Mouse (Mus musculus) CH12.LX (cell line): ENCODE data around the gene Tmpo. TPM values are rescaled to one million over a fixed set of nuclear protein-coding genes. Genes with fewer than 3 reads are reported as not detected.
A peak's percentile ranks its signal among the peaks of the same experiment; 100 is the strongest.

Experiments used
- DNase-seq: peaks from one replicate; pipeline ENCODE4 v3.0.0-alpha.2; 2013; ENCODE audit errors: extremely low read depth
- H3K27ac ChIP-seq: 2 replicates; pipeline ENCODE4 v1.5.1; 2012; ENCODE audit warnings: low read depth, mild to moderate bottlenecking, control low read depth, moderate library complexity; ENCODE audit not compliant: insufficient read depth
- H3K27me3 ChIP-seq: replicated peaks from 2 replicates; pipeline ENCODE3; 2012; ENCODE audit warnings: inconsistent platforms
- H3K36me3 ChIP-seq, 2 experiments: replicated peaks in 1 of 2; 2 replicates each; pipeline versions ENCODE3 to v1.6.1; 2012; ENCODE audit warnings: inconsistent platforms in 1 of 2, low read length in 1 of 2, mild to moderate bottlenecking in 1 of 2, mixed read lengths in 1 of 2, moderate library complexity in 1 of 2; ENCODE audit not compliant: control insufficient read depth in 1 of 2, insufficient read depth in 1 of 2
- H3K4me1 ChIP-seq, 2 experiments: 2 replicates each; pipeline ENCODE4 v1.6.1; 2012; ENCODE audit warnings: inconsistent platforms in 1 of 2, moderate library complexity in 1 of 2; ENCODE audit not compliant: insufficient read depth in 2 of 2, control insufficient read depth in 1 of 2
- H3K4me2 ChIP-seq: 2 replicates; pipeline ENCODE4 v1.6.1; 2012; ENCODE audit warnings: low read depth, mild to moderate bottlenecking, control low read depth; ENCODE audit not compliant: poor library complexity, insufficient read depth, severe bottlenecking
- H3K4me3 ChIP-seq, 3 experiments: fragments of 150-350 bp in 1 of 3; sonication (generic) in 1 of 3; replicated peaks in 1 of 3; 2 replicates each; pipeline versions ENCODE3 to v1.5.1; 2011 to 2012; ENCODE audit warnings: low read depth in 2 of 3, low read length in 2 of 3, mild to moderate bottlenecking in 2 of 3, moderate library complexity in 2 of 3, control low read depth in 1 of 3, improper control_type of control experiment in 1 of 3, inconsistent platforms in 1 of 3, mixed read lengths in 1 of 3; ENCODE audit not compliant: poor library complexity in 1 of 3
- H3K79me2 ChIP-seq: replicated peaks from 2 replicates; pipeline ENCODE4 v1.6.1; 2012; ENCODE audit warnings: mild to moderate bottlenecking, moderate library complexity; ENCODE audit not compliant: control insufficient read depth, poor library complexity, insufficient read depth, severe bottlenecking; ENCODE audit errors: extremely low read depth
- H3K9ac ChIP-seq: 2 replicates; pipeline ENCODE4 v1.6.1; 2012; ENCODE audit warnings: low read depth, mild to moderate bottlenecking, control low read depth, moderate library complexity; ENCODE audit not compliant: insufficient read depth
- H3K9me3 ChIP-seq: replicated peaks from 2 replicates; pipeline ENCODE3; 2012; ENCODE audit warnings: low read length, inconsistent platforms, mixed read lengths
- BHLHE40 ChIP-seq: IDR thresholded peaks from 2 replicates; pipeline ENCODE4 v1.6.1; 2011; ENCODE audit warnings: mild to moderate bottlenecking, low read depth, low read length, improper control_type of control experiment
- CHD1 ChIP-seq: IDR thresholded peaks from 2 replicates; pipeline ENCODE4 v1.6.1; 2012; ENCODE audit warnings: low read depth, low read length, improper control_type of control experiment, inconsistent platforms
- E2F4 ChIP-seq: IDR thresholded peaks from 2 replicates; pipeline ENCODE4 v1.6.1; 2011; ENCODE audit warnings: low read depth, low read length, improper control_type of control experiment; ENCODE audit not compliant: insufficient replicate concordance
- EP300 ChIP-seq: IDR thresholded peaks from 2 replicates; pipeline ENCODE4 v1.6.1; 2011; ENCODE audit warnings: low read length, improper control_type of control experiment
- ETS1 ChIP-seq: conservative IDR thresholded peaks from 2 replicates; pipeline ENCODE4 v1.6.1; 2012; ENCODE audit warnings: low read depth, mild to moderate bottlenecking, inconsistent platforms, low read length, improper control_type of control experiment, moderate library complexity
- GABPA ChIP-seq: IDR thresholded peaks from 2 replicates; pipeline ENCODE4 v1.6.1; 2012; ENCODE audit warnings: low read depth, low read length, improper control_type of control experiment, inconsistent platforms; ENCODE audit not compliant: insufficient replicate concordance
- JUND ChIP-seq: conservative IDR thresholded peaks from 2 replicates; pipeline ENCODE4 v1.6.1; 2011; ENCODE audit warnings: low read depth, low read length, improper control_type of control experiment
- MAFK ChIP-seq: IDR thresholded peaks from 2 replicates; pipeline ENCODE4 v1.6.1; 2011; ENCODE audit warnings: low read length, improper control_type of control experiment; ENCODE audit not compliant: insufficient replicate concordance
- MAX ChIP-seq: IDR thresholded peaks from 2 replicates; pipeline ENCODE4 v1.6.1; 2011; ENCODE audit warnings: low read length, improper control_type of control experiment
- MXI1 ChIP-seq: IDR thresholded peaks from 2 replicates; pipeline ENCODE4 v1.6.1; 2011; ENCODE audit warnings: mild to moderate bottlenecking, low read depth, low read length, improper control_type of control experiment
- MYC ChIP-seq: IDR thresholded peaks from 2 replicates; pipeline ENCODE4 v1.6.1; 2011; ENCODE audit warnings: low read depth, mild to moderate bottlenecking, improper control_type of control experiment, low read length
- NELFE ChIP-seq: IDR thresholded peaks from 2 replicates; pipeline ENCODE4 v1.6.1; 2011; ENCODE audit warnings: low read depth, low read length, improper control_type of control experiment
- NRF1 ChIP-seq: IDR thresholded peaks from 2 replicates; pipeline ENCODE4 v1.6.1; 2014; ENCODE audit warnings: low read depth, mild to moderate bottlenecking, inconsistent platforms, low read length, improper control_type of control experiment, moderate library complexity
- PAX5 ChIP-seq: IDR thresholded peaks from 2 replicates; pipeline ENCODE4 v1.6.1; 2012; ENCODE audit warnings: low read length, inconsistent platforms, mixed read lengths
- POLR2A ChIP-seq: IDR thresholded peaks from 2 replicates; pipeline ENCODE4 v1.6.1; 2011; ENCODE audit warnings: low read depth, mild to moderate bottlenecking, improper control_type of control experiment, low read length
- POLR2AphosphoS2 ChIP-seq: IDR thresholded peaks from 2 replicates; pipeline ENCODE4 v1.6.1; 2011; ENCODE audit warnings: low read depth, low read length, improper control_type of control experiment
- RAD21 ChIP-seq: IDR thresholded peaks from 2 replicates; pipeline ENCODE4 v1.6.1; 2011; ENCODE audit warnings: low read depth, mild to moderate bottlenecking, low read length, improper control_type of control experiment, moderate library complexity
- SIN3A ChIP-seq: IDR thresholded peaks from 2 replicates; pipeline ENCODE4 v1.6.1; 2012; ENCODE audit warnings: low read length, improper control_type of control experiment, inconsistent platforms
- TBP ChIP-seq: conservative IDR thresholded peaks from 2 replicates; pipeline ENCODE4 v1.6.1; 2011; ENCODE audit warnings: low read depth, low read length, improper control_type of control experiment
- USF1 ChIP-seq: IDR thresholded peaks from 2 replicates; pipeline ENCODE4 v1.6.1; 2014; ENCODE audit warnings: low read depth, mild to moderate bottlenecking, inconsistent platforms, low read length, improper control_type of control experiment
- USF2 ChIP-seq: conservative IDR thresholded peaks from 2 replicates; pipeline ENCODE4 v1.6.1; 2011; ENCODE audit warnings: low read depth, low read length, improper control_type of control experiment
- ZC3H11A ChIP-seq: IDR thresholded peaks from 2 replicates; pipeline ENCODE4 v1.6.1; 2012; ENCODE audit warnings: low read depth, mild to moderate bottlenecking, inconsistent platforms, low read length, improper control_type of control experiment
- ZKSCAN1 ChIP-seq: IDR thresholded peaks from 2 replicates; pipeline ENCODE4 v1.6.1; 2012; ENCODE audit warnings: low read depth, inconsistent platforms, low read length, improper control_type of control experiment, borderline replicate concordance
- ZMIZ1 ChIP-seq: IDR thresholded peaks from 2 replicates; pipeline ENCODE4 v1.6.1; 2012; ENCODE audit warnings: low read depth, mild to moderate bottlenecking, inconsistent platforms, low read length, improper control_type of control experiment
- ZNF384 ChIP-seq: IDR thresholded peaks from 2 replicates; pipeline ENCODE4 v1.6.1; 2012; ENCODE audit warnings: low read depth, low read length, improper control_type of control experiment, inconsistent platforms
- dilution Hi-C: fragments of 300-500 bp; cut with MboI; formaldehyde crosslinking; loops from 2 replicates; pipeline ENCODE4 v1.14.3; 2020; ENCODE audit warnings: low sequenced_read_pairs; ENCODE audit not compliant: extremely low pct_unique_long_range_greater_than_20kb, extremely low pct_ligation_motif_present
- in situ Hi-C: fragments of 300-500 bp; cut with MboI; formaldehyde crosslinking; loops from 3 replicates; pipeline ENCODE4 v1.14.3; 2019; ENCODE audit warnings: low sequenced_read_pairs, low pct_ligation_motif_present, low pct_unique_long_range_greater_than_20kb, mixed read lengths
- polyA plus RNA-seq: library from polyadenylated mRNA; unstranded; fragments of >175 nt; gene quantifications from 2 replicates; pipeline ENCODE4 v1.2.1, GENCODE M21; 2012; ENCODE audit warnings: low read depth; ENCODE audit not compliant: insufficient read length
- total RNA-seq, 2 experiments: library from RNA; depleted of rRNA; stranded (reverse); fragments of 300-350 nt in 1 of 2; fragments of >200 nt in 1 of 2; gene quantifications; 2 replicates each; pipeline ENCODE4 v1.2.3; 2012 to 2014

The Tmpo gene
- total RNA-seq (2012; rRNA removed) (163 and 179 TPM in 2 replicates), total RNA-seq (2014; rRNA removed) (467 and 525 TPM in 2 replicates), polyA plus RNA-seq (177 and 198 TPM in 2 replicates)

- Histone ChIP-seq H3K9ac (peak within 1 kb of the TSS; percentile 97), H3K27me3 (no peaks in the 10 kb centered on the region), H3K4me1 (peaks cover 9 to 17% of the 10 kb centered on the region in 2 experiments; a peak in 2 of 4 replicates), H3K36me3 (peaks cover 0 to 3% of the 10 kb centered on the region in 2 experiments), H3K4me3 (peak within 1 kb of the TSS; percentile 61 to 90 (median 80)), H3K27ac (peak within 1 kb of the TSS; percentile 99), H3K79me2 (no peaks in the 10 kb centered on the region; the same call in 1 of the 2 replicates), H3K4me2 (peak within 1 kb of the TSS; percentile 89), H3K9me3 (no peaks in the 10 kb centered on the region)
- DNase-seq: no peak
- in situ Hi-C loops (no loop called here), dilution Hi-C loops (no loop called here)
- TF ChIP-seq E2F4: peak; percentile 96
- TF ChIP-seq MXI1: 0 out of 2 replicates have a peak, but pooled peaks have one; percentile 8
- peak; percentile 40 for TF ChIP-seq CHD1
- TF ChIP-seq SIN3A: peak; percentile 5; the same call in 1 of the 2 replicates
- no peak for TF ChIP-seq USF1
- TF ChIP-seq ZNF384: peak; percentile 69
These were observed at the start of gene Tmpo for GRCm38 (mm10) chr10:91180761-91181460. Gene Tmpo, minus strand, starts transcription at chr10:91181315.

GRCm38 (mm10) chr10:91230400-91230799 is 49.3 kb upstream of the Tmpo start:
- dilution Hi-C loops: no loop called here
- Histone ChIP-seq H3K4me2 (no peak overlapping the region), H3K9ac (no peak overlapping the region), H3K36me3 (no peaks in the 10 kb centered on the region), H3K4me1 (peaks cover 3 to 6% of the 10 kb centered on the region in 2 experiments; a peak in 2 of 4 replicates), H3K4me3 (no peak overlapping the region), H3K27ac (no peak overlapping the region), H3K9me3 (no peaks in the 10 kb centered on the region), H3K79me2 (no peaks in the 10 kb centered on the region), H3K27me3 (no peaks in the 10 kb centered on the region)
- in situ Hi-C loops: no loop called here
- no peak for DNase-seq
- TF ChIP-seq EP300 (no peak), MYC (no peak), TBP (no peak), MAX (no peak), PAX5 (no peak), POLR2AphosphoS2 (no peak), NELFE (no peak)

DNA sequence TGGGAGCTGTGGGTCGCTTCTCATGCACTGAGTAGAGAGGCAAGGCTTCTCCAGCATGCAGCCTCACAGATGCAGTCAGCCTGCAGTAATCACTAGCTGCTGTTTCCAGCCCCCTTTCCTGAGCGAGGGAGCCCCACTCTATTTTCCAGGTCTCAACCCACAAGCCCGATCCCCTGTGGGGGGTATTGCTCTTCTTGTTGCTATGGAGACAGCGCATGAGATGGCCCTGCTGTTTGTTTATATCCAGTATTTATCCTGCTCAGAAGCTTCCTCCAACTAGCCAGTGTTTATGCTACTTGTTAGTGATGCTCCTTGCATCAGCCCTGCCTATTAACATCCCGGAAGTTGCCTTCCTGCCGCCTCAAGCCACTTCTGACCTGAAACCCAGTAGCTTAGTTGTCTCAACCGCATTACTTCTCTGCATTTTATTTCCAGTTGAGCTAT is 48.4 kb upstream of the Tmpo start:
- no peak for TF ChIP-seq ZKSCAN1
- TF ChIP-seq GABPA: no peak
- TF ChIP-seq USF2: no peak
- no peak for TF ChIP-seq EP300
- no peak for TF ChIP-seq MAFK
- no peak for TF ChIP-seq ZMIZ1
- TF ChIP-seq BHLHE40: no peak
- TF ChIP-seq ETS1: no peak
- no peak for TF ChIP-seq RAD21
- TF ChIP-seq POLR2A: no peak
- TF ChIP-seq USF1: no peak
- no peak for TF ChIP-seq CHD1
- TF ChIP-seq JUND: no peak
- no peak for TF ChIP-seq ZNF384
- TF ChIP-seq ZC3H11A: no peak
- no peak for TF ChIP-seq NRF1
- no peak for TF ChIP-seq E2F4

More for the DNA sequence above, 48.4 kb upstream of the Tmpo start:
- Histone ChIP-seq H3K27ac (no peak overlapping the region), H3K9ac (no peak overlapping the region), H3K4me2 (no peak overlapping the region), H3K79me2 (no peaks in the 10 kb centered on the region), H3K4me3 (no peak overlapping the region), H3K4me1 (peaks cover 2 to 3% of the 10 kb centered on the region in 2 experiments; a peak in 2 of 4 replicates), H3K36me3 (no peaks in the 10 kb centered on the region), H3K9me3 (no peaks in the 10 kb centered on the region), H3K27me3 (no peaks in the 10 kb centered on the region)
- no peak for DNase-seq
- dilution Hi-C loops (no loop called here), in situ Hi-C loops (no loop called here)
